In genomic region chr16:31290281-31290680, GRCm38 (mm10) we compare ENCODE assay signal across 7 mouse cellular contexts. TPM values are rescaled to one million over a fixed set of nuclear protein-coding genes. Genes with fewer than 3 reads are reported as not detected.
DNase-seq lines count a peak whose midpoint lies in the region; ATAC-seq and TF ChIP-seq lines count a peak whose summit lies in the region.

No protein-coding gene starts in this region.

- no peak; a peak in 1 of 4 replicates for TF ChIP-seq EP300 in MEL (IDR thresholded peaks at IDR 0.05; ENCODE audit: low read depth in 1 of 2, low read length in 2 of 2)

- no peaks in the 10 kb centered on the region for H3K79me2 ChIP-seq in MEL (ENCODE audit: control insufficient read depth, insufficient read depth, low read length, poor library complexity)

- DNase-seq in MEL (ENCODE audit: low read depth, low spot score) = peak; percentile 93
- DNase-seq in adrenal gland, postnatal 10 days = peak; percentile 86
- peak; percentile 46 for DNase-seq in gonadal fat pad, adult 2 months (ENCODE audit: low read depth)
- DNase-seq in kidney, adult 9 months = peak; percentile 89
- peak; percentile 88 to 92 for DNase-seq in right cerebral cortex, postnatal 10 days (ENCODE audit: low spot score in 2 of 2)
- no peak for DNase-seq in thymus, postnatal 0 days (ENCODE audit: low spot score)

- peak overlapping the region; percentile 6; the same call in 1 of the 2 replicates for H3K27ac ChIP-seq in MEL (ENCODE audit: control insufficient read depth, low read depth, low read length)
- peak overlapping the region; percentile 56 for H3K27ac ChIP-seq in liver, embryonic 15.5 days (replicated peaks)

- TF ChIP-seq CTCF in MEL (IDR thresholded peaks at IDR 0.05 in 2 of 3, conservative IDR thresholded peaks at IDR 0.05 in 1 of 3; ENCODE audit: control insufficient read depth in 1 of 3, insufficient read depth in 1 of 3, low read depth in 2 of 3, low read length in 3 of 3, poor library complexity in 1 of 3, severe bottlenecking in 1 of 3) = no peak

- TF ChIP-seq POLR2A in MEL (IDR thresholded peaks at IDR 0.05; ENCODE audit: control insufficient read depth in 1 of 2, insufficient read depth in 1 of 2, low read depth in 1 of 2, low read length in 2 of 2, poor library complexity in 1 of 2) = no peak

- ATAC-seq in liver, embryonic 15.5 days (ENCODE audit: insufficient read depth) = no peak; the same call in 1 of the 2 replicates

- H3K4me2 ChIP-seq in liver, embryonic 15.5 days = peak overlapping the region; percentile 25

- TF ChIP-seq RAD21 in MEL (IDR thresholded peaks at IDR 0.05; ENCODE audit: low read depth, low read length) = no peak

- no peaks in the 10 kb centered on the region for H3K9me3 ChIP-seq in MEL (replicated peaks; ENCODE audit: insufficient read depth, low read length)
- no peaks in the 10 kb centered on the region for H3K9me3 ChIP-seq in liver, embryonic 15.5 days (replicated peaks)

- H3K36me3 ChIP-seq in MEL (ENCODE audit: control insufficient read depth in 1 of 2, insufficient read depth in 2 of 2, low read length in 2 of 2) = peaks cover 0 to 8% of the 10 kb centered on the region in 2 experiments; a peak in 2 of 4 replicates
- no peaks in the 10 kb centered on the region for H3K36me3 ChIP-seq in liver, embryonic 15.5 days (replicated peaks)

- peaks cover 3 to 17% of the 10 kb centered on the region in 2 experiments; a peak in 3 of 4 replicates for H3K4me1 ChIP-seq in MEL (ENCODE audit: control insufficient read depth in 1 of 2, insufficient read depth in 2 of 2, low read length in 2 of 2)
- H3K4me1 ChIP-seq in liver, embryonic 15.5 days (replicated peaks) = no peaks in the 10 kb centered on the region; the same call in 1 of the 2 replicates

- peak overlapping the region; percentile 10 to 21; a peak in 3 of 4 replicates for H3K4me3 ChIP-seq in MEL (ENCODE audit: control insufficient read depth in 1 of 2, insufficient read depth in 1 of 2, low read depth in 2 of 2, low read length in 2 of 2)
- H3K4me3 ChIP-seq in liver, embryonic 15.5 days (replicated peaks) = no peak overlapping the region

- H3K9ac ChIP-seq in MEL (ENCODE audit: control insufficient read depth, low read depth, low read length, poor library complexity, severe bottlenecking) = peak overlapping the region; percentile 15; the same call in 1 of the 2 replicates
- H3K9ac ChIP-seq in liver, embryonic 15.5 days = no peak overlapping the region

- no peaks in the 10 kb centered on the region for H3K27me3 ChIP-seq in MEL (ENCODE audit: control insufficient read depth in 1 of 2, insufficient read depth in 2 of 2, low read length in 2 of 2)
- no peaks in the 10 kb centered on the region for H3K27me3 ChIP-seq in liver, embryonic 15.5 days

- 26% methylated on average over 10 of the region's 10 CpGs for WGBS in liver, embryonic 15.5 days (ENCODE audit: insufficient replicate concordance)

TF ChIP-seq in MEL, 35 proteins besides CTCF, POLR2A, EP300 and RAD21:
- 0 out of 2 replicates have a peak, but pooled peaks have one; percentile 4 for TF ChIP-seq TCF12 (IDR thresholded peaks at IDR 0.05; ENCODE audit: low read depth, low read length)
- TF ChIP-seq POLR2AphosphoS5 (IDR thresholded peaks at IDR 0.05; ENCODE audit: borderline replicate concordance, low read depth, low read length) = no peak
- peak; percentile 78; the same call in 1 of the 2 replicates for TF ChIP-seq MEF2A (IDR thresholded peaks at IDR 0.05; ENCODE audit: extremely low read depth, insufficient replicate concordance, low read depth, low read length, poor library complexity, severe bottlenecking)
- TF ChIP-seq TBP (IDR thresholded peaks at IDR 0.05; ENCODE audit: low read depth, low read length) = 0 out of 2 replicates have a peak, but pooled peaks have one; percentile 28
- no peak for TF ChIP-seq USF2 (IDR thresholded peaks at IDR 0.05; ENCODE audit: borderline replicate concordance in 1 of 2, insufficient read depth in 1 of 2, low read depth in 1 of 2, low read length in 2 of 2)
- TF ChIP-seq MXI1 (IDR thresholded peaks at IDR 0.05; ENCODE audit: low read depth, low read length) = peak; percentile 23; the same call in 1 of the 2 replicates
- TF ChIP-seq ETS1 (IDR thresholded peaks at IDR 0.05; ENCODE audit: low read depth, low read length) = peak; percentile 92
- peak; percentile 37; the same call in 1 of the 2 replicates for TF ChIP-seq SIN3A (IDR thresholded peaks at IDR 0.05; ENCODE audit: low read length)

RNA-seq across cellular contexts. Expression of gene Ppp1r2, which starts 15.2 kb away (rescaled TPM):
- 31.2 and 33.8 TPM in 2 replicates for total RNA-seq in MEL (2012; rRNA removed)
- polyA plus RNA-seq in MEL (2012; ENCODE audit: insufficient read depth in 1 of 2, insufficient read length in 2 of 2, low read depth in 1 of 2, low replicate concordance in 2 of 2, missing spikeins in 1 of 2) = 10 to 100 TPM in 1 of 2 experiments, not detected in 1; 36.2 TPM
- total RNA-seq in adrenal gland, postnatal 10 days (2021) = 10 to 100 TPM; 82.3 to 87.5 TPM
- 25.7 and 41.9 TPM in 2 replicates for polyA plus RNA-seq in gonadal fat pad, adult 2 months (2012; rRNA removed)
- polyA plus RNA-seq in liver, embryonic 15.5 days (2015; fragmentation: Nextera tagmentation; extraction: Ambion mirVana) = 31.2 and 33.1 TPM in 2 replicates
- 83.2 and 86.9 TPM in 2 replicates for polyA plus RNA-seq in thymus, postnatal 0 days (2015; fragmentation: Nextera tagmentation; extraction: Ambion mirVana)

RNA-seq across cellular contexts. Expression of gene Apod, which starts 24.3 kb away (rescaled TPM):
- total RNA-seq in MEL (2012; rRNA removed) = not detected in 2 replicates
- polyA plus RNA-seq in MEL (2012; ENCODE audit: insufficient read depth in 1 of 2, insufficient read length in 2 of 2, low read depth in 1 of 2, low replicate concordance in 2 of 2, missing spikeins in 1 of 2) = not detected
- total RNA-seq in adrenal gland, postnatal 10 days (2021) = 1 to 10 TPM; 2.6 to 4.0 TPM
- 45.5 and 66.6 TPM in 2 replicates for polyA plus RNA-seq in gonadal fat pad, adult 2 months (2012; rRNA removed)
- not detected in 2 replicates for polyA plus RNA-seq in liver, embryonic 15.5 days (2015; fragmentation: Nextera tagmentation; extraction: Ambion mirVana)
- 6.6 and 8.3 TPM in 2 replicates for polyA plus RNA-seq in thymus, postnatal 0 days (2015; fragmentation: Nextera tagmentation; extraction: Ambion mirVana)
